In the genomic region with DNA sequence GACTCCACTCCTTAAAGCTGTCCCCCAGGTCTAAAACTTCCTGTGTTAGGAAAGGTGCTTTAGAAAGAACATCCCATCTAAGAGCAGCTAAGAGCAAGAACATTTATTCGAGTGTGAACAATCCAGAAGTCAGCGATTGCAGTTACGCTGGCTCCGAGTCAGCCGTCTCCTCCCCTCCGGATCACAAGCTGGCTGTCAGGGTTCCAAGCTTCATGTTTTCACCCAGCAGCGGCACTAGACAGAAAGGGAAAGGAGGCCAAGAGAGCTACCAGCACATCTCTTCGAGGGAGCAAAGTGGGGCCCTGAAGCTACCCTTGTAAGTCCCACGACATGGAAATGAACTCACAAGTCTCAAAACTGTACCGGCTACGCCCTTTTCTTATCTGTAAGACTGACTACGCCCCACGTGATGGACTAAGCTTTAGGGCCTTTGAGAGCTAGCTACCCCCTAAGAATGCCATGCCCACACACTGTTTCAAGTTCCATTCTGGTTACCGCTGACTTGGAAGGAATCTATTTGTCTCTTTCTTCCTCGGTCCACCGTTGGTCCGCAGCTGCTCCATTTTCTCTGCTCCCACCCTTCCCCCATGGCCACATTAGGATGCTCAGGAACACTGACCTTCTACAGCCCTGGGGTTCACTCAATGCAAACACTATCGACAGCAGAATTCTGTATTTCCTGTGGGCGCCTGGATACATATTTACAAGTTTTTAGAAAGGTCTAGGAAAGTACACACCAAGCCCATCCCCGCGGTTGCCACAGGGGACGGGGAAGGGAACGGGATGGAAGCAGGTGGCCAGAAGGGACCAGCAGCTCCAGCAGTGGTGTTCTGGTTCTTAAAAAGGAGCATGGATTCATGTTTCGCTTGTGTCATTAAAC, we compare ENCODE assay signal across 9 mouse cellular contexts. TPM values are rescaled to one million over a fixed set of nuclear protein-coding genes. Genes with fewer than 3 reads are reported as not detected.
DNase-seq lines count a peak whose midpoint lies in the region; ATAC-seq and TF ChIP-seq lines count a peak whose summit lies in the region.
"Had no signal": no experiment of that assay in that cellular context is flagged by ENCODE, and none has a peak within 500 bp of the region (broad histone marks: within the 10 kb centered on the region; RNA-seq: fewer than 3 reads in every experiment).

No protein-coding gene starts in this region.

- TF ChIP-seq EP300 in stomach, postnatal 0 days (optimal IDR thresholded peaks at IDR 0.05): no peak

- H3K4me1 ChIP-seq in forebrain, embryonic 11.5 days (replicated peaks; ENCODE audit: control insufficient read depth, insufficient read depth, low read length): peaks cover 51% of the 10 kb centered on the region
- H3K4me1 ChIP-seq in hindbrain, embryonic 12.5 days: peaks cover 60% of the 10 kb centered on the region
- peaks cover 5% of the 10 kb centered on the region; the same call in 1 of the 2 replicates for H3K4me1 ChIP-seq in stomach, postnatal 0 days (replicated peaks; ENCODE audit: control insufficient read depth, insufficient read depth)

- 39% methylated on average over 24 of the region's 24 CpGs for WGBS in forebrain, embryonic 11.5 days
- 47% methylated on average over 24 of the region's 24 CpGs for WGBS in hindbrain, embryonic 12.5 days
- WGBS in stomach, postnatal 0 days: 47% methylated on average over 24 of the region's 24 CpGs

- DNase-seq in kidney, postnatal 10 days: peak; percentile 37
- no peak for DNase-seq in kidney, adult 8-10 months
- DNase-seq in forebrain, embryonic 11.5 days (ENCODE audit: low spot score): no peak
- DNase-seq in lung, postnatal 36 days: peak; percentile 63
- peak; percentile 27 for DNase-seq in stomach, postnatal 0 days (ENCODE audit: low spot score)
- no peak for DNase-seq in cerebellum, adult 8-10 months
- no peak for DNase-seq in kidney, adult 11 months
- DNase-seq: liver, embryonic 13.5 days had no signal

- no peak overlapping the region for H3K4me3 ChIP-seq in forebrain, embryonic 11.5 days (ENCODE audit: low read depth, low read length)
- H3K4me3 ChIP-seq in hindbrain, embryonic 12.5 days: no peak overlapping the region
- H3K4me3 ChIP-seq in stomach, postnatal 0 days (ENCODE audit: low read depth, low read length): no peak overlapping the region
- H3K4me3 ChIP-seq: liver, embryonic 13.5 days had no signal

- peak overlapping the region; percentile 89 for H3K27ac ChIP-seq in forebrain, embryonic 11.5 days (ENCODE audit: low read depth, low read length)
- H3K27ac ChIP-seq in hindbrain, embryonic 12.5 days: peak overlapping the region; percentile 73
- H3K27ac ChIP-seq in stomach, postnatal 0 days (replicated peaks): no peak overlapping the region
- H3K27ac ChIP-seq: liver, embryonic 13.5 days had no signal

- H3K9me3 ChIP-seq in forebrain, embryonic 11.5 days (ENCODE audit: control insufficient read depth, low read length): no peaks in the 10 kb centered on the region
- H3K9me3 ChIP-seq in hindbrain, embryonic 12.5 days (replicated peaks): no peaks in the 10 kb centered on the region
- H3K9me3 ChIP-seq in stomach, postnatal 0 days (ENCODE audit: control insufficient read depth, low read length): no peaks in the 10 kb centered on the region
- H3K9me3 ChIP-seq: liver, embryonic 13.5 days had no signal

- H3K27me3 ChIP-seq in forebrain, embryonic 11.5 days (ENCODE audit: control insufficient read depth, insufficient read depth, low read length): peaks cover 3% of the 10 kb centered on the region; the same call in 1 of the 2 replicates
- H3K27me3 ChIP-seq in hindbrain, embryonic 12.5 days: peaks cover 4% of the 10 kb centered on the region; the same call in 1 of the 2 replicates
- no peaks in the 10 kb centered on the region for H3K27me3 ChIP-seq in stomach, postnatal 0 days (ENCODE audit: control insufficient read depth, insufficient read depth, low read length)
- H3K27me3 ChIP-seq: liver, embryonic 13.5 days had no signal

- peak overlapping the region; percentile 29; the same call in 1 of the 2 replicates for H3K4me2 ChIP-seq in forebrain, embryonic 11.5 days (ENCODE audit: low read depth, low read length, severe bottlenecking)
- peak overlapping the region; percentile 20; the same call in 1 of the 2 replicates for H3K4me2 ChIP-seq in hindbrain, embryonic 12.5 days (replicated peaks)
- no peak overlapping the region for H3K4me2 ChIP-seq in stomach, postnatal 0 days (replicated peaks; ENCODE audit: low read depth)
- H3K4me2 ChIP-seq: liver, embryonic 13.5 days had no signal

- peak; percentile 43 for ATAC-seq in forebrain, embryonic 11.5 days (replicated peaks; ENCODE audit: low FRiP score)
- peak; percentile 27; the same call in 1 of the 2 replicates for ATAC-seq in hindbrain, embryonic 12.5 days (ENCODE audit: low FRiP score)
- peak; percentile 28; the same call in 1 of the 2 replicates for ATAC-seq in stomach, postnatal 0 days (ENCODE audit: low FRiP score, low TSS enrichment)

- no peak for TF ChIP-seq CTCF in stomach, postnatal 0 days (IDR thresholded peaks at IDR 0.05; ENCODE audit: low read depth)

- peak overlapping the region; percentile 50 for H3K9ac ChIP-seq in forebrain, embryonic 11.5 days (ENCODE audit: low read length)
- no peak overlapping the region for H3K9ac ChIP-seq in hindbrain, embryonic 12.5 days
- no peak overlapping the region for H3K9ac ChIP-seq in stomach, postnatal 0 days (ENCODE audit: low read length)
- H3K9ac ChIP-seq: liver, embryonic 13.5 days had no signal

- no peaks in the 10 kb centered on the region for H3K36me3 ChIP-seq in forebrain, embryonic 11.5 days (ENCODE audit: control insufficient read depth, insufficient read depth, low read length)
- no peaks in the 10 kb centered on the region; the same call in 1 of the 2 replicates for H3K36me3 ChIP-seq in hindbrain, embryonic 12.5 days
- H3K36me3 ChIP-seq in stomach, postnatal 0 days (ENCODE audit: control insufficient read depth, insufficient read depth, low read length): no peaks in the 10 kb centered on the region
- H3K36me3 ChIP-seq: liver, embryonic 13.5 days had no signal

RNA-seq across cellular contexts. Expression of a gene that starts 19.6 kb away (rescaled TPM):
- 2,785 and 3,035 TPM in 2 replicates for polyA plus RNA-seq in forebrain, embryonic 11.5 days (2014; fragmentation: Nextera tagmentation; extraction: Ambion mirVana)
- polyA plus RNA-seq in hindbrain, embryonic 12.5 days (2016; fragmentation: Nextera tagmentation; extraction: Ambion mirVana): 3,841 and 3,900 TPM in 2 replicates
- 137 and 150 TPM in 2 replicates for polyA plus RNA-seq in stomach, postnatal 0 days (2015; fragmentation: Nextera tagmentation; extraction: Ambion mirVana)

RNA-seq across cellular contexts. Expression of a gene that starts 30.8 kb away (rescaled TPM):
- polyA plus RNA-seq in forebrain, embryonic 11.5 days (2014; fragmentation: Nextera tagmentation; extraction: Ambion mirVana): 111 and 123 TPM in 2 replicates
- polyA plus RNA-seq in hindbrain, embryonic 12.5 days (2016; fragmentation: Nextera tagmentation; extraction: Ambion mirVana): 139 and 140 TPM in 2 replicates
- 28.9 and 30.0 TPM in 2 replicates for polyA plus RNA-seq in stomach, postnatal 0 days (2015; fragmentation: Nextera tagmentation; extraction: Ambion mirVana)

Comparison
In these comparisons a context has a peak if more than half of its experiments do, and no peak if none do; other contexts are left out.
1. DNase-seq: peak in kidney, postnatal 10 days (single experiment), lung, postnatal 36 days (single experiment) and stomach, postnatal 0 days (single experiment); none in kidney, adult 8-10 months (0 of 2), forebrain, embryonic 11.5 days (single experiment), cerebellum, adult 8-10 months (single experiment) and kidney, adult 11 months (single experiment).
2. RNA of a gene that starts 19.6 kb away (polyA plus RNA-seq): 3,841 to 3,900 TPM in hindbrain, embryonic 12.5 days and 2,785 to 3,035 TPM in forebrain, embryonic 11.5 days; 137 to 150 TPM in stomach, postnatal 0 days; every median in the first group is over 10 times any median in the second.
3. Peak in every context shown above with its lines, with median percentiles within 50 percentile points of each other: ATAC-seq.